Mouse (Mus musculus): ENCODE data around the gene Pappa. TPM values are rescaled to one million over a fixed set of nuclear protein-coding genes. Genes with fewer than 3 reads are reported as not detected.

The Pappa gene
- 0.25 TPM in 2 replicates for polyA plus RNA-seq (2012; rRNA removed)

DNA sequence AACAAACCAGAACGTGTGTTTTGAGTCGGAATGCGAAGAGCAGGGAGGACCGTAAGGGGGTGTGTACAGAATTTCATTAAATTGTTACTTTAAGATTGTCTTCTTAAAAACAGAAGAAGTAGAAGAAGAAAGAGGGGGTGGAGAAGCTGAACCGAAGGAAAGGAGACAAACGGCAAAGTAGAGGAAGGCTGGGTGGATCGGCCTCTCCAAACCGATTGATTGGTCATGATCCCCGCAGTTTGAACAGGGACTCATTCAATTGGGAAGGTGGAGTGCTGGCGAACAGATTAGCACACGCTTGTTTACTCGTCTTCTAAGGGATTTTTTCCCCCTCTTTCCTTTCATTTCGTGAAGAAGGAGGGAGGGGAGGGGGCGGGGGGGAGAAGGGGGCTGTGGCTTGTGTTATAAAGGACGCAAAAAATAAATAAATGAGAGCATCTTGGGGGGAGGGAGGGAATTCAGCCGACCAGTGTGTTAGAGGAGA, at the start of gene Pappa:
TSS of gene Pappa (plus strand) at position 434 of the 484 bp plus-strand sequence.

